Mouse (Mus musculus) forebrain, embryonic 16.5 days (tissue): ENCODE data around the gene Gm20741. TPM values are rescaled to one million over a fixed set of nuclear protein-coding genes. Genes with fewer than 3 reads are reported as not detected.

Experiments used
- ATAC-seq: fragments of 200-750 bp; cut with Nextera tagmentation; 2 replicates; pipeline ENCODE4 v1.8.0; 2017; ENCODE audit warnings: mild to moderate bottlenecking, moderate library complexity
- H3K27ac ChIP-seq: fragments of 300-500 bp; sonication (generic); 2 replicates; pipeline ENCODE4 v1.5.1; 2014; ENCODE audit warnings: low read length, control low read depth
- H3K27me3 ChIP-seq: fragments of 300-500 bp; sonication (generic); replicated peaks from 2 replicates; pipeline ENCODE4 v1.6.1; 2014; ENCODE audit warnings: low read length; ENCODE audit not compliant: control insufficient read depth, insufficient read depth
- H3K36me3 ChIP-seq: fragments of 300-500 bp; sonication (generic); 2 replicates; pipeline ENCODE4 v1.6.1; 2014; ENCODE audit not compliant: control insufficient read depth, insufficient read depth
- H3K4me1 ChIP-seq: fragments of 300-500 bp; sonication (generic); replicated peaks from 2 replicates; pipeline ENCODE4 v1.6.1; 2014; ENCODE audit warnings: low read length; ENCODE audit not compliant: control insufficient read depth, insufficient read depth
- H3K4me2 ChIP-seq: fragments of 300-500 bp; sonication (generic); 2 replicates; pipeline ENCODE4 v1.6.1; 2014; ENCODE audit warnings: mild to moderate bottlenecking, low read length, control low read depth
- H3K4me3 ChIP-seq: fragments of 300-500 bp; sonication (generic); replicated peaks from 2 replicates; pipeline ENCODE4 v1.5.1; 2014; ENCODE audit warnings: mild to moderate bottlenecking, low read length, control low read depth
- H3K9ac ChIP-seq: fragments of 300-500 bp; sonication (generic); replicated peaks from 2 replicates; pipeline ENCODE4 v1.6.1; 2014; ENCODE audit warnings: low read depth, low read length, control low read depth
- H3K9me3 ChIP-seq: fragments of 300-500 bp; sonication (generic); 2 replicates; pipeline ENCODE4 v1.6.1; 2016; ENCODE audit warnings: low read length; ENCODE audit not compliant: control insufficient read depth
- WGBS: fragments of 180-500 bp; shearing (Covaris S2); extraction: QIAGEN DNeasy Blood & Tissue Kit; methylation state at CpG from one replicate; pipeline ENCODE4 v1.1.7; 2014; 5-methylcytosine and 5-hydroxymethylcytosine counted together
- polyA plus RNA-seq: library from polyadenylated mRNA; unstranded; fragments of >200 nt; fragmentation: Nextera tagmentation; extraction: Ambion mirVana; gene quantifications from 2 replicates; pipeline ENCODE4 v1.2.1, GENCODE M21; 2015

Gm20741 gene
- polyA plus RNA-seq, 1 experiment from 2014 or later, result not detected

DNA sequence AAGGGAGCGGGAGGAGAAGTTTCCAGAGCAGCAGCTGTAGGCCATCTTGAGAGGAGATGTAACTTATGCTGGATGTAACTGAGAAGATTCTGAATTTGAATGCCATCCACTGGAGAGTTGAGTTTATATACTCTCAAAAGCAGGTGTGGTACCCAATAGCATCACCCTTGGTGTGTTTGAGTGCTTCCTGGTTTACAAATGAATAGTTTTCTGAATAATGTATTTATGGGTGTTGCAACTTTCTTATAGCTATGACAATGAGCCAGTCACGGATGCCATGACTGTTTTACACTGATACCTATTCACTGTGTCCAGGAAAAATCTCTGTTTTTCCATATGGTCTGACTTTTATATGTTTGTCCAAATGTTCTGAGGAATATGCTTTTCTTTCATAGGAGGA is 37.9 kb downstream of the Gm20741 start, which contains the start of gene 2310057N15Rik:
Gene 2310057N15Rik, minus strand, starts transcription at position 101 of the 400 bp plus-strand sequence.
- Histone ChIP-seq H3K4me3 (no peak within 1 kb of the TSS), H3K27me3 (no peaks in the 10 kb centered on the region), H3K4me1 (no peaks in the 10 kb centered on the region), H3K27ac (no peak within 1 kb of the TSS), H3K9me3 (no peaks in the 10 kb centered on the region), H3K36me3 (no peaks in the 10 kb centered on the region), H3K4me2 (no peak within 1 kb of the TSS), H3K9ac (no peak within 1 kb of the TSS)
- ATAC-seq, result no peak
- 91% methylated on average over 2 of the region's 2 CpGs for WGBS

Other genes starting within 250 kb of the Gm20741 start
- 0.36 TPM in 1 of 2 replicates, not detected in the other for gene Cldn8, start 249.0 kb downstream of the Gm20741 start, polyA plus RNA-seq
- not detected in 2 replicates for gene Krtap24-1, start 199.9 kb downstream of the Gm20741 start, polyA plus RNA-seq
- not detected in 2 replicates for gene 2310079G19Rik, start 184.6 kb downstream of the Gm20741 start, polyA plus RNA-seq
- not detected in 2 replicates for gene Krtap26-1, start 164.4 kb downstream of the Gm20741 start, polyA plus RNA-seq
- not detected in 2 replicates for gene Krtap27-1, start 140.5 kb downstream of the Gm20741 start, polyA plus RNA-seq
- not detected in 2 replicates for gene 2310061N02Rik, start 104.3 kb downstream of the Gm20741 start, polyA plus RNA-seq
- not detected in 2 replicates for gene Krtap13-1, start 83.4 kb downstream of the Gm20741 start, polyA plus RNA-seq
- gene Krtap13, start 60.6 kb downstream of the Gm20741 start, polyA plus RNA-seq, result not detected in 2 replicates
- 0.45 TPM in 1 of 2 replicates, not detected in the other for gene 2310034C09Rik, start 53.4 kb downstream of the Gm20741 start, polyA plus RNA-seq
- gene 2310057N15Rik, start 38.0 kb downstream of the Gm20741 start, polyA plus RNA-seq, result not detected in 2 replicates
- not detected in 2 replicates for gene Gm5965, start 34.3 kb downstream of the Gm20741 start, polyA plus RNA-seq
- gene Krtap15, start 8.0 kb upstream of the Gm20741 start, polyA plus RNA-seq, result not detected in 2 replicates
- not detected in 2 replicates for gene Krtap14, start 13.9 kb upstream of the Gm20741 start, polyA plus RNA-seq
- gene Krtap19-1, start 57.2 kb upstream of the Gm20741 start, polyA plus RNA-seq, result not detected in 2 replicates
- not detected in 2 replicates for gene Krtap19-2, start 62.0 kb upstream of the Gm20741 start, polyA plus RNA-seq
- not detected in 2 replicates for gene Krtap19-3, start 65.8 kb upstream of the Gm20741 start, polyA plus RNA-seq
- gene Krtap19-4, start 72.9 kb upstream of the Gm20741 start, polyA plus RNA-seq, result not detected in 2 replicates
- gene Krtap19-5, start 84.2 kb upstream of the Gm20741 start, polyA plus RNA-seq, result not detected in 2 replicates
- gene Krtap19-9b, start 120.0 kb upstream of the Gm20741 start, polyA plus RNA-seq, result not detected in 2 replicates
- not detected in 2 replicates for gene Krtap16-3, start 150.7 kb upstream of the Gm20741 start, polyA plus RNA-seq
- gene Krtap22-2, start 198.5 kb upstream of the Gm20741 start, polyA plus RNA-seq, result not detected in 2 replicates
- gene Gm10229, start 203.1 kb upstream of the Gm20741 start, polyA plus RNA-seq, result not detected in 2 replicates
- gene Krtap6-1, start 219.5 kb upstream of the Gm20741 start, polyA plus RNA-seq, result not detected in 2 replicates
- gene Gm10228, start 229.3 kb upstream of the Gm20741 start, polyA plus RNA-seq, result not detected in 2 replicates
- not detected in 2 replicates for gene Krtap6-5, start 235.7 kb upstream of the Gm20741 start, polyA plus RNA-seq